In genomic region chr5:24973228-24973627, GRCm38 (mm10) we compare ENCODE assay signal across 8 mouse cellular contexts.
DNase-seq lines count a peak whose midpoint lies in the region; ATAC-seq and TF ChIP-seq lines count a peak whose summit lies in the region.

No protein-coding gene starts in this region.

- peak; percentile 51 for TF ChIP-seq CTCF in heart, adult 2 months (IDR thresholded peaks at IDR 0.05)

- no peak overlapping the region for H3K27ac ChIP-seq in heart, adult 2 months
- H3K27ac ChIP-seq in forebrain, embryonic 14.5 days (ENCODE audit: low read depth, low read length), result no peak overlapping the region

- peaks cover 12% of the 10 kb centered on the region for H3K4me1 ChIP-seq in heart, adult 2 months (ENCODE audit: control insufficient read depth, insufficient read depth, low read length)
- no peaks in the 10 kb centered on the region for H3K4me1 ChIP-seq in forebrain, embryonic 14.5 days (ENCODE audit: control insufficient read depth, insufficient read depth, low read length)

- no peak overlapping the region for H3K4me3 ChIP-seq in heart, adult 2 months
- no peak overlapping the region for H3K4me3 ChIP-seq in forebrain, embryonic 14.5 days (ENCODE audit: low read depth, low read length)

- no peak overlapping the region for H3K4me2 ChIP-seq in forebrain, embryonic 14.5 days (ENCODE audit: low read length)

- H3K36me3 ChIP-seq in heart, adult 2 months (ENCODE audit: control insufficient read depth, insufficient read depth, low read length), result no peaks in the 10 kb centered on the region
- no peaks in the 10 kb centered on the region for H3K36me3 ChIP-seq in forebrain, embryonic 14.5 days (ENCODE audit: control insufficient read depth, insufficient read depth, low read length)

- H3K27me3 ChIP-seq in heart, adult 2 months (ENCODE audit: control insufficient read depth, insufficient read depth, low read length), result no peaks in the 10 kb centered on the region
- no peaks in the 10 kb centered on the region for H3K27me3 ChIP-seq in forebrain, embryonic 14.5 days (replicated peaks; ENCODE audit: control insufficient read depth, insufficient read depth, low read length)

- peak; percentile 56 for DNase-seq in ovary, postnatal 36 days (ENCODE audit: low spot score)
- DNase-seq in ovary, adult 18-20 months (ENCODE audit: low spot score), result no peak
- DNase-seq in heart, adult 2 months, result peak; percentile 64 to 82
- peak; percentile 57 for DNase-seq in kidney, postnatal 10 days
- peak; percentile 11 to 27 for DNase-seq in spleen, adult 18-20 months
- no peak for DNase-seq in Muller cell, postnatal 12 days (ENCODE audit: inconsistent ontology term)
- DNase-seq in right cerebral cortex, adult 18-20 months, result no peak
- no peak for DNase-seq in forebrain, embryonic 14.5 days (ENCODE audit: low spot score)

- H3K9me3 ChIP-seq in forebrain, embryonic 14.5 days (replicated peaks; ENCODE audit: control insufficient read depth, low read length), result no peaks in the 10 kb centered on the region

- no peak overlapping the region for H3K9ac ChIP-seq in heart, adult 2 months (ENCODE audit: low read depth, low read length)
- H3K9ac ChIP-seq in forebrain, embryonic 14.5 days (ENCODE audit: low read length), result no peak overlapping the region

- intact Hi-C loops in heart, adult 2 months (cut with DNase I), result no loop called here

- no peak for ATAC-seq in forebrain, embryonic 14.5 days

- TF ChIP-seq POLR2A in heart, adult 2 months (IDR thresholded peaks at IDR 0.05; ENCODE audit: insufficient read depth, low read depth, low read length), result no peak

- H3K79me2 ChIP-seq in heart, adult 2 months (replicated peaks; ENCODE audit: control insufficient read depth, insufficient read depth, low read length), result no peaks in the 10 kb centered on the region

- 19% methylated on average over 13 of the region's 13 CpGs for WGBS in heart, adult 2 months
- WGBS in forebrain, embryonic 14.5 days, result 81% methylated on average over 13 of the region's 13 CpGs

- peak; percentile 89; the same call in 1 of the 2 replicates for TF ChIP-seq EP300 in heart, adult 2 months (IDR thresholded peaks at IDR 0.05; ENCODE audit: insufficient read depth, low read depth, low read length)

Comparison
In these comparisons a context has a peak if more than half of its experiments do, and no peak if none do; other contexts are left out.
1. DNase-seq: peak in ovary, postnatal 36 days (single experiment), heart, adult 2 months (2 of 2), kidney, postnatal 10 days (single experiment) and spleen, adult 18-20 months (2 of 2); none in ovary, adult 18-20 months (single experiment), Muller cell, postnatal 12 days (single experiment), right cerebral cortex, adult 18-20 months (single experiment) and forebrain, embryonic 14.5 days (single experiment).